Mouse (Mus musculus) forebrain, postnatal 0 days (tissue): ENCODE results near the gene Tfdp1. TPM values are rescaled to one million over a fixed set of nuclear protein-coding genes. Genes with fewer than 3 reads are reported as not detected.

Source experiments
- ATAC-seq: fragments of 200-750 bp; cut with Nextera tagmentation; 2 replicates; pipeline ENCODE4 v1.8.0; 2017; ENCODE audit warnings: mild to moderate bottlenecking, moderate library complexity
- DNase-seq: peaks from one replicate; pipeline ENCODE4 v3.0.0-alpha.2; 2015
- H3K27ac ChIP-seq: fragments of 300-500 bp; sonication (generic); 2 replicates; pipeline ENCODE4 v1.5.1; 2014; ENCODE audit warnings: low read depth, mild to moderate bottlenecking, antibody characterized with exemption, low read length, moderate library complexity, mixed read lengths
- H3K27me3 ChIP-seq: fragments of 300-500 bp; sonication (generic); 2 replicates; pipeline ENCODE4 v1.6.1; 2014; ENCODE audit warnings: mild to moderate bottlenecking, low read length, mixed read lengths; ENCODE audit not compliant: insufficient read depth
- H3K36me3 ChIP-seq: fragments of 300-500 bp; sonication (generic); 2 replicates; pipeline ENCODE4 v1.6.1; 2014; ENCODE audit warnings: mild to moderate bottlenecking, moderate library complexity; ENCODE audit not compliant: insufficient read depth
- H3K4me1 ChIP-seq: fragments of 300-500 bp; sonication (generic); 2 replicates; pipeline ENCODE4 v1.6.1; 2014; ENCODE audit warnings: antibody characterized with exemption; ENCODE audit not compliant: insufficient read depth
- H3K4me2 ChIP-seq: fragments of 300-500 bp; sonication (generic); 2 replicates; pipeline ENCODE4 v1.6.1; 2014; ENCODE audit warnings: low read depth, mild to moderate bottlenecking, moderate library complexity
- H3K4me3 ChIP-seq: fragments of 300-500 bp; sonication (generic); 2 replicates; pipeline ENCODE4 v1.5.1; 2014; ENCODE audit warnings: low read depth, low read length, mixed read lengths
- H3K9ac ChIP-seq: fragments of 300-500 bp; sonication (generic); 2 replicates; pipeline ENCODE4 v1.6.1; 2014; ENCODE audit warnings: mild to moderate bottlenecking
- H3K9me3 ChIP-seq: fragments of 300-500 bp; sonication (generic); 2 replicates; pipeline ENCODE4 v1.6.1; 2016; ENCODE audit warnings: low read length
- CTCF ChIP-seq: sonication (generic); IDR thresholded peaks from 2 replicates; pipeline ENCODE4 v1.5.1; 2016; ENCODE audit warnings: antibody characterized with exemption, control low read depth, low read depth
- WGBS: fragments of 180-500 bp; shearing (Covaris S2); extraction: QIAGEN DNeasy Blood & Tissue Kit; methylation state at CpG from one replicate; pipeline ENCODE4 v1.1.7; 2014; 5-methylcytosine and 5-hydroxymethylcytosine counted together
- polyA plus RNA-seq: library from polyadenylated mRNA; unstranded; fragments of >200 nt; fragmentation: Nextera tagmentation; extraction: Ambion mirVana; gene quantifications from 2 replicates; pipeline ENCODE4 v1.2.1, GENCODE M21; 2015
- total RNA-seq: library from RNA; depleted of rRNA; stranded (reverse); fragments of >200 nt; gene quantifications from 2 replicates; pipeline ENCODE4 v1.2.3, GENCODE M21; 2014

Tfdp1 gene
- total and polyA plus RNA-seq, 2 experiments from 2014 or later, result 80.4 to 96.8 TPM

- no peak overlapping the region for H3K4me3 ChIP-seq
- no peak overlapping the region for H3K27ac ChIP-seq
- WGBS, result 92% methylated on average over 8 of the region's 8 CpGs
- no peak overlapping the region for H3K9ac ChIP-seq
- TF ChIP-seq CTCF, result no peak
- H3K36me3 ChIP-seq, result peaks cover 73% of the 10 kb centered on the region
- ATAC-seq (no peak), DNase-seq (no peak)
- H3K4me2 ChIP-seq, result no peak overlapping the region
- H3K9me3 ChIP-seq, result no peaks in the 10 kb centered on the region
- H3K4me1 ChIP-seq, result no peaks in the 10 kb centered on the region
- H3K27me3 ChIP-seq, result no peaks in the 10 kb centered on the region
These were observed 34.7 kb downstream of the Tfdp1 start for GRCm38 (mm10) chr8:13373151-13373662.

DNA sequence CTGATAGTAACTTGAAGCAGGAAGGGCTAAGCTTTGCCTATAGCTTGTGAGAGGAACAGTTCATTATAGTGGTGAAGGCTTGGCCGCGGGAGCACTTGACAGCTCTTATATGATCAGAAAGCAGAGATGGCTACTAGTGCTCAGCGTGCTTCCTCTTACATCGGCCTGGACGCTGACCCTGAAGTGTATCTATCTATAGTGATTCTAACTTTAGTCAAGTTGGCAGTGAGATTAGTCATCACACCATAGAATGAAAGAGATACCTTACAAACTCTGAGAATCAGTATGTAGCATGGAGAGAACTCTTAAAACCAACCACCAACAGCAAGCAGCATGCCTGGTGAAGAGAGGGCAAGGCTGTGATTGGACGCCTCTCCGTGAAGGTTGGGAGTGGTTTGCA, 43.1 kb downstream of the Tfdp1 start:
- H3K9me3 ChIP-seq, result no peaks in the 10 kb centered on the region
- no peak overlapping the region for H3K9ac ChIP-seq

DNA sequence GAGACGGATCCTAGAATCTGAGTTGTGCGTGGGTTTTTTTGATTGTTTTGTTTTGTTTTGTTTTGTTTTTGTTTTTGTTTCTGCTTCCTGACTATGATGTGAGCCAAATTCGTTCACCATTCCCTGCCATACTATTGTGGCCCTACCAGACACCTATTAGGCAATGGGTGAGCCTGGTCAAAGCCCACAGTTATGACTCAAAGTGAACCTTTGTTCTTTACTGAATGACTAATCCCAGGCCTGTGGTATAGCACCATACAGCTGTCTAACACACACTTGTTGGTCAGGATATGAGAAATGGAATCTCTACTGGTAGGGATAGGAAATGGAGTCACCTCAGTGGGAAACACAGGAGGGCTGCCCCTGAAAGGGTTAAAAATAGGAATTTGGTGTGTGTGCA, 44.0 kb downstream of the Tfdp1 start:
- Histone ChIP-seq H3K27ac (no peak overlapping the region), H3K9ac (no peak overlapping the region), H3K36me3 (peaks cover 18% of the 10 kb centered on the region), H3K4me2 (no peak overlapping the region), H3K27me3 (no peaks in the 10 kb centered on the region), H3K4me3 (no peak overlapping the region), H3K4me1 (no peaks in the 10 kb centered on the region), H3K9me3 (no peaks in the 10 kb centered on the region)
- TF ChIP-seq CTCF, result no peak
- 92% methylated on average over 3 of the region's 3 CpGs for WGBS
- DNase-seq, result no peak
- no peak for ATAC-seq

More for the DNA sequence above, 43.1 kb downstream of the Tfdp1 start:
- no peak overlapping the region for H3K4me2 ChIP-seq
- no peak overlapping the region for H3K4me3 ChIP-seq
- DNase-seq (no peak), ATAC-seq (no peak)
- no peaks in the 10 kb centered on the region for H3K27me3 ChIP-seq
- peaks cover 20% of the 10 kb centered on the region for H3K36me3 ChIP-seq
- no peak for TF ChIP-seq CTCF
- no peaks in the 10 kb centered on the region for H3K4me1 ChIP-seq
- WGBS, result 95% methylated on average over 7 of the region's 7 CpGs
- no peak overlapping the region for H3K27ac ChIP-seq

GRCm38 (mm10) chr8:13382999-13383398, 44.4 kb downstream of the Tfdp1 start:
- no peak overlapping the region for H3K4me2 ChIP-seq
- no peak overlapping the region for H3K27ac ChIP-seq
- peaks cover 17% of the 10 kb centered on the region for H3K36me3 ChIP-seq
- H3K4me1 ChIP-seq, result no peaks in the 10 kb centered on the region
- H3K4me3 ChIP-seq, result no peak overlapping the region
- TF ChIP-seq CTCF, result no peak
- no peaks in the 10 kb centered on the region for H3K27me3 ChIP-seq
- no peak overlapping the region for H3K9ac ChIP-seq
- 93% methylated on average over 4 of the region's 4 CpGs for WGBS
- no peak for ATAC-seq
- no peak for DNase-seq
- H3K9me3 ChIP-seq, result no peaks in the 10 kb centered on the region

- Histone ChIP-seq H3K9me3 (no peaks in the 10 kb centered on the region), H3K4me2 (no peak overlapping the region), H3K9ac (no peak overlapping the region), H3K4me3 (no peak overlapping the region), H3K36me3 (no peaks in the 10 kb centered on the region), H3K27me3 (no peaks in the 10 kb centered on the region), H3K27ac (no peak overlapping the region), H3K4me1 (no peaks in the 10 kb centered on the region)
- 81% methylated on average over 13 of the region's 13 CpGs for WGBS
- TF ChIP-seq CTCF, result no peak
- ATAC-seq, result no peak
- no peak for DNase-seq
These were observed 47.8 kb downstream of the Tfdp1 start for GRCm38 (mm10) chr8:13386366-13386765.

GRCm38 (mm10) chr8:13387728-13388127, 49.2 kb downstream of the Tfdp1 start:
- Histone ChIP-seq H3K27me3 (no peaks in the 10 kb centered on the region), H3K4me1 (no peaks in the 10 kb centered on the region), H3K4me2 (no peak overlapping the region), H3K36me3 (no peaks in the 10 kb centered on the region), H3K9ac (no peak overlapping the region), H3K4me3 (no peak overlapping the region), H3K9me3 (no peaks in the 10 kb centered on the region), H3K27ac (no peak overlapping the region)
- ATAC-seq (no peak), DNase-seq (no peak)
- no peak for TF ChIP-seq CTCF
- WGBS, result 85% methylated on average over 8 of the region's 8 CpGs

DNA sequence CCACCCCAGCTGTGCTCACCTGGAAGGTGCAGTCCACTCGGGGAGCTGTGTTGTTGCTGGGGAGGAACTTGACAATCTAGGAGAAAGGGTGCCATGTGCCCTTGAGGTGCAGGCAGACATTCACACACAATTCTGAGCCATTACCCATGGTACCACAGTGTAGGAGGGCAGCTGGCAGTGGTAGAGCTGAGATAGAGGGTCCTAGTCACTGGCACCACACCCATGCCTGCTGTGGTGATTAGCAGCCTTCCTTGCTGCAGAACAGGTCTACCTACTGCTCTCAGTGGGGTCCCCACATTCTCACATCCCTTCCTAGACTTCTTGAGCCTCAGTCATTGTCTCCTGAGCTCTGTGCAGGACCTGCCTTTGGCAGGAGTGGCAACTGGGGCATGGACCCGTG, 50.2 kb downstream of the Tfdp1 start:
- ATAC-seq, result no peak
- Histone ChIP-seq H3K9me3 (no peaks in the 10 kb centered on the region), H3K4me1 (no peaks in the 10 kb centered on the region), H3K36me3 (no peaks in the 10 kb centered on the region), H3K27me3 (no peaks in the 10 kb centered on the region), H3K4me3 (no peak overlapping the region), H3K4me2 (no peak overlapping the region), H3K27ac (no peak overlapping the region), H3K9ac (no peak overlapping the region)
- WGBS, result 74% methylated on average over 2 of the region's 2 CpGs
- no peak for TF ChIP-seq CTCF
- no peak for DNase-seq
